Mouse (Mus musculus) neural tube, embryonic 12.5 days (tissue): Measurements from ENCODE around the gene Pdcd4. TPM values are rescaled to one million over a fixed set of nuclear protein-coding genes. Genes with fewer than 3 reads are reported as not detected.
"Not testable (repeated sequence)": the region's sequence is repeated elsewhere in the genome, so short reads cannot be mapped to it uniquely, and the experiment has no call there.

Experiments
- ATAC-seq: fragments of 200-750 bp; cut with Nextera tagmentation; 2 replicates; pipeline ENCODE4 v1.8.0; 2017; ENCODE audit warnings: low read depth, mild to moderate bottlenecking, moderate TSS enrichment, moderate library complexity; ENCODE audit not compliant: low FRiP score
- H3K27ac ChIP-seq: fragments of 300-500 bp; sonication (generic); 2 replicates; pipeline ENCODE4 v1.5.1; 2016
- H3K27me3 ChIP-seq: fragments of 300-500 bp; sonication (generic); replicated peaks from 2 replicates; pipeline ENCODE4 v1.6.1; 2016; ENCODE audit warnings: mild to moderate bottlenecking
- H3K36me3 ChIP-seq: fragments of 300-500 bp; sonication (generic); 2 replicates; pipeline ENCODE4 v1.6.1; 2016; ENCODE audit warnings: mild to moderate bottlenecking
- H3K4me1 ChIP-seq: fragments of 300-500 bp; sonication (generic); 2 replicates; pipeline ENCODE4 v1.6.1; 2016
- H3K4me2 ChIP-seq: fragments of 300-500 bp; sonication (generic); replicated peaks from 2 replicates; pipeline ENCODE4 v1.6.1; 2016; ENCODE audit warnings: mild to moderate bottlenecking
- H3K4me3 ChIP-seq: fragments of 300-500 bp; sonication (generic); 2 replicates; pipeline ENCODE4 v1.5.1; 2016
- H3K9ac ChIP-seq: fragments of 300-500 bp; sonication (generic); 2 replicates; pipeline ENCODE4 v1.6.1; 2016; ENCODE audit warnings: mild to moderate bottlenecking
- H3K9me3 ChIP-seq: fragments of 300-500 bp; sonication (generic); 2 replicates; pipeline ENCODE4 v1.6.1; 2016; ENCODE audit warnings: mild to moderate bottlenecking
- WGBS: fragments of 180-500 bp; shearing (Covaris S2); methylation state at CpG from one replicate; pipeline ENCODE4 v1.1.7; 2016; 5-methylcytosine and 5-hydroxymethylcytosine counted together
- polyA plus RNA-seq: library from polyadenylated mRNA; unstranded; fragments of >200 nt; fragmentation: Nextera tagmentation; extraction: Ambion mirVana; gene quantifications from 2 replicates; pipeline ENCODE4 v1.2.1, GENCODE M21; 2016

The Pdcd4 gene
- polyA plus RNA-seq, 1 experiment from 2014 or later = 84.0 TPM

GRCm38 (mm10) chr19:53943802-53944785 is 52.1 kb downstream of the Pdcd4 start, which contains the start of the genes Shoc2 and Bbip1:
Gene Shoc2 (plus strand): TSS chr19:53944306.
Gene Bbip1 (minus strand): TSS chr19:53944627.
- peak; percentile 96 for ATAC-seq

GRCm38 (mm10) chr19:53944786-53945169 is 52.7 kb downstream of the Pdcd4 start:
- H3K9me3 ChIP-seq = no peaks in the 10 kb centered on the region
- H3K9ac ChIP-seq = peak overlapping the region; percentile 97
- H3K4me2 ChIP-seq = peak overlapping the region; percentile 64
- H3K4me3 ChIP-seq = peak overlapping the region; percentile 97
- under 1% methylated on average over 26 of the region's 47 CpGs for WGBS
- peaks cover 13% of the 10 kb centered on the region; the same call in 1 of the 2 replicates for H3K4me1 ChIP-seq
- peaks cover 3% of the 10 kb centered on the region; the same call in 1 of the 2 replicates for H3K36me3 ChIP-seq
- H3K27ac ChIP-seq = peak overlapping the region; percentile 92
- ATAC-seq = no peak; the same call in none of the 2 replicates
- no peaks in the 10 kb centered on the region for H3K27me3 ChIP-seq

More at GRCm38 (mm10) chr19:53943802-53944785, 52.1 kb downstream of the Pdcd4 start, which contains the start of the genes Shoc2 and Bbip1:
- Histone ChIP-seq H3K4me2 (peak within 1 kb of the TSS; percentile 64), H3K4me3 (peak within 1 kb of the TSS; percentile 97), H3K27me3 (no peaks in the 10 kb centered on the region), H3K27ac (peak within 1 kb of the TSS; percentile 92), H3K9me3 (no peaks in the 10 kb centered on the region), H3K4me1 (peaks cover 13% of the 10 kb centered on the region; the same call in 1 of the 2 replicates), H3K36me3 (peaks cover 7% of the 10 kb centered on the region; the same call in 1 of the 2 replicates), H3K9ac (peak within 1 kb of the TSS; percentile 97)
- under 1% methylated on average over 62 of the region's 62 CpGs for WGBS

GRCm38 (mm10) chr19:53945171-53946042 is 53.4 kb downstream of the Pdcd4 start:
- H3K27me3 ChIP-seq = no peaks in the 10 kb centered on the region
- H3K4me2 ChIP-seq = peak overlapping the region; percentile 64
- H3K4me3 ChIP-seq = peak overlapping the region; percentile 97
- no peaks in the 10 kb centered on the region for H3K9me3 ChIP-seq
- WGBS = under 1% methylated on average over 59 of the region's 69 CpGs
- H3K9ac ChIP-seq = peak overlapping the region; percentile 97
- peaks cover 3% of the 10 kb centered on the region; the same call in 1 of the 2 replicates for H3K36me3 ChIP-seq
- peaks cover 13% of the 10 kb centered on the region; the same call in 1 of the 2 replicates for H3K4me1 ChIP-seq
- peak overlapping the region; percentile 92 for H3K27ac ChIP-seq
- peak; percentile 7 for ATAC-seq

- H3K4me1 ChIP-seq = no peaks in the 10 kb centered on the region
- ATAC-seq = no peak
- no peak overlapping the region for H3K27ac ChIP-seq
- H3K36me3 ChIP-seq = no peaks in the 10 kb centered on the region
- H3K9ac ChIP-seq = no peak overlapping the region
- 98% methylated on average over 2 of the region's 2 CpGs for WGBS
- H3K4me2 ChIP-seq = no peak overlapping the region
- H3K27me3 ChIP-seq = no peaks in the 10 kb centered on the region
- H3K9me3 ChIP-seq = no peaks in the 10 kb centered on the region
- no peak overlapping the region for H3K4me3 ChIP-seq
These were observed 65.5 kb downstream of the Pdcd4 start for GRCm38 (mm10) chr19:53957513-53957912.

- no peaks in the 10 kb centered on the region for H3K9me3 ChIP-seq
- H3K4me3 ChIP-seq = no peak overlapping the region
- no peak overlapping the region for H3K9ac ChIP-seq
- no peaks in the 10 kb centered on the region for H3K4me1 ChIP-seq
- H3K27me3 ChIP-seq = no peaks in the 10 kb centered on the region
- no peaks in the 10 kb centered on the region for H3K36me3 ChIP-seq
- H3K4me2 ChIP-seq = no peak overlapping the region
- WGBS = 95% methylated on average over 4 of the region's 4 CpGs
- ATAC-seq = no peak
- H3K27ac ChIP-seq = no peak overlapping the region
These were observed 70.5 kb downstream of the Pdcd4 start for GRCm38 (mm10) chr19:53962511-53962910.

GRCm38 (mm10) chr19:53964347-53964746 is 72.3 kb downstream of the Pdcd4 start:
- H3K9ac ChIP-seq, H3K4me1 ChIP-seq, H3K9me3 ChIP-seq, H3K4me3 ChIP-seq, H3K27me3 ChIP-seq, H3K4me2 ChIP-seq, H3K27ac ChIP-seq, ATAC-seq, H3K36me3 ChIP-seq: not testable (repeated sequence)
- 100% methylated on average over 3 of the region's 3 CpGs for WGBS

- Histone ChIP-seq H3K4me1 (no peaks in the 10 kb centered on the region), H3K9ac (no peak overlapping the region), H3K4me2 (no peak overlapping the region), H3K27me3 (no peaks in the 10 kb centered on the region), H3K4me3 (no peak overlapping the region), H3K36me3 (no peaks in the 10 kb centered on the region), H3K27ac (no peak overlapping the region), H3K9me3 (no peaks in the 10 kb centered on the region)
- ATAC-seq = no peak
- WGBS = 96% methylated on average over 10 of the region's 10 CpGs
These were observed 73.0 kb downstream of the Pdcd4 start for GRCm38 (mm10) chr19:53964910-53965633.

GRCm38 (mm10) chr19:53969226-53969625 is 77.2 kb downstream of the Pdcd4 start:
- WGBS = 89% methylated on average over 3 of the region's 3 CpGs
- H3K4me1 ChIP-seq = no peaks in the 10 kb centered on the region

GRCm38 (mm10) chr19:53971938-53972337 is 79.9 kb downstream of the Pdcd4 start:
- no peak overlapping the region for H3K27ac ChIP-seq
- H3K4me1 ChIP-seq = peaks cover 3% of the 10 kb centered on the region; the same call in 1 of the 2 replicates
- H3K9ac ChIP-seq = no peak overlapping the region
- no peak overlapping the region for H3K4me3 ChIP-seq
- 0 out of 2 replicates have a peak, but pooled peaks cover 4% of the 10 kb centered on the region for H3K36me3 ChIP-seq
- no peaks in the 10 kb centered on the region; the same call in 1 of the 2 replicates for H3K9me3 ChIP-seq
- ATAC-seq = no peak
- 86% methylated on average over 7 of the region's 7 CpGs for WGBS
- H3K27me3 ChIP-seq = no peaks in the 10 kb centered on the region
- H3K4me2 ChIP-seq = no peak overlapping the region

More at GRCm38 (mm10) chr19:53969226-53969625, 77.2 kb downstream of the Pdcd4 start:
- no peak for ATAC-seq
- H3K4me2 ChIP-seq = no peak overlapping the region
- no peak overlapping the region for H3K27ac ChIP-seq
- no peaks in the 10 kb centered on the region for H3K27me3 ChIP-seq
- no peak overlapping the region for H3K9ac ChIP-seq
- H3K36me3 ChIP-seq = no peaks in the 10 kb centered on the region
- H3K4me3 ChIP-seq = no peak overlapping the region
- no peaks in the 10 kb centered on the region for H3K9me3 ChIP-seq

- 90% methylated on average over 1 of the region's 1 CpGs for WGBS
- peaks cover 3% of the 10 kb centered on the region; the same call in 1 of the 2 replicates for H3K4me1 ChIP-seq
- no peak overlapping the region for H3K4me2 ChIP-seq
- H3K9ac ChIP-seq = no peak overlapping the region
- no peak overlapping the region for H3K4me3 ChIP-seq
- H3K27ac ChIP-seq = no peak overlapping the region
- no peaks in the 10 kb centered on the region for H3K27me3 ChIP-seq
- H3K36me3 ChIP-seq = 0 out of 2 replicates have a peak, but pooled peaks cover 4% of the 10 kb centered on the region
- no peaks in the 10 kb centered on the region; the same call in 1 of the 2 replicates for H3K9me3 ChIP-seq
- no peak for ATAC-seq
These were observed 81.6 kb downstream of the Pdcd4 start for GRCm38 (mm10) chr19:53973656-53974055.
